Mouse (Mus musculus): Measurements from ENCODE around the gene Olfr90.

Gene Olfr90

GRCm38 (mm10) chr17:37088399-37088798 is at the start of gene Olfr90:
Olfr90 (minus strand) TSS chr17:37088499.

GRCm38 (mm10) chr17:37131366-37131765 is 43.1 kb upstream of the Olfr90 start:
- WGBS = 54% methylated on average over 4 of the region's 4 CpGs

GRCm38 (mm10) chr17:37119988-37120387 is 31.7 kb upstream of the Olfr90 start, which contains the start of gene Olfr92:
Olfr92 (minus strand) TSS chr17:37120088.
- 89% methylated on average over 2 of the region's 2 CpGs for WGBS

GRCm38 (mm10) chr17:37098178-37098577 is 9.9 kb upstream of the Olfr90 start, which contains the start of gene Olfr91:
Olfr91 (minus strand) TSS chr17:37098278.
- 93% methylated on average over 1 of the region's 1 CpGs for WGBS

- WGBS = 70% methylated on average over 5 of the region's 5 CpGs
Measured at GRCm38 (mm10) chr17:37093289-37093688, 5.0 kb upstream of the Olfr90 start.

- 85% methylated on average over 1 of the region's 1 CpGs for WGBS
Measured at GRCm38 (mm10) chr17:37092198-37092597, 3.9 kb upstream of the Olfr90 start.

- WGBS = 72% methylated on average over 10 of the region's 10 CpGs
Measured at GRCm38 (mm10) chr17:37085545-37085944, 2.8 kb downstream of the Olfr90 start.

GRCm38 (mm10) chr17:37084632-37085031 is 3.7 kb downstream of the Olfr90 start:
- WGBS = 71% methylated on average over 5 of the region's 5 CpGs

- 3% methylated on average over 8 of the region's 8 CpGs for WGBS
Measured at GRCm38 (mm10) chr17:37083327-37083726, 5.0 kb downstream of the Olfr90 start.

GRCm38 (mm10) chr17:37081659-37082058 is 6.6 kb downstream of the Olfr90 start:
- 83% methylated on average over 4 of the region's 4 CpGs for WGBS

GRCm38 (mm10) chr17:37080119-37080518 is 8.2 kb downstream of the Olfr90 start:
- 33% methylated on average over 5 of the region's 5 CpGs for WGBS

GRCm38 (mm10) chr17:37078990-37079389 is 9.3 kb downstream of the Olfr90 start:
- WGBS = 17% methylated on average over 2 of the region's 2 CpGs

- 38% methylated on average over 1 of the region's 1 CpGs for WGBS
Measured at GRCm38 (mm10) chr17:37078193-37078592, 10.1 kb downstream of the Olfr90 start.

- WGBS = 53% methylated on average over 2 of the region's 2 CpGs
Measured at GRCm38 (mm10) chr17:37075766-37076165, 12.5 kb downstream of the Olfr90 start.

GRCm38 (mm10) chr17:37075181-37075580 is 13.1 kb downstream of the Olfr90 start:
- WGBS = 85% methylated on average over 6 of the region's 6 CpGs

GRCm38 (mm10) chr17:37072730-37073276 is 15.5 kb downstream of the Olfr90 start:
- WGBS = 24% methylated on average over 11 of the region's 11 CpGs

GRCm38 (mm10) chr17:37072080-37072729 is 16.1 kb downstream of the Olfr90 start:
- WGBS = 59% methylated on average over 12 of the region's 12 CpGs

GRCm38 (mm10) chr17:37070121-37070520 is 18.2 kb downstream of the Olfr90 start:
- 70% methylated on average over 8 of the region's 8 CpGs for WGBS

- WGBS = 21% methylated on average over 1 of the region's 1 CpGs
Measured at GRCm38 (mm10) chr17:37067861-37068260, 20.4 kb downstream of the Olfr90 start.

GRCm38 (mm10) chr17:37065993-37066392 is 22.3 kb downstream of the Olfr90 start:
- over 99% methylated on average over 2 of the region's 2 CpGs for WGBS

- 45% methylated on average over 11 of the region's 11 CpGs for WGBS
Measured at GRCm38 (mm10) chr17:37063686-37064495, 24.4 kb downstream of the Olfr90 start.

GRCm38 (mm10) chr17:37063063-37063462 is 25.2 kb downstream of the Olfr90 start:
- WGBS = 34% methylated on average over 10 of the region's 10 CpGs
